Mouse (Mus musculus): ENCODE measurements around the gene Nploc4.

DNA sequence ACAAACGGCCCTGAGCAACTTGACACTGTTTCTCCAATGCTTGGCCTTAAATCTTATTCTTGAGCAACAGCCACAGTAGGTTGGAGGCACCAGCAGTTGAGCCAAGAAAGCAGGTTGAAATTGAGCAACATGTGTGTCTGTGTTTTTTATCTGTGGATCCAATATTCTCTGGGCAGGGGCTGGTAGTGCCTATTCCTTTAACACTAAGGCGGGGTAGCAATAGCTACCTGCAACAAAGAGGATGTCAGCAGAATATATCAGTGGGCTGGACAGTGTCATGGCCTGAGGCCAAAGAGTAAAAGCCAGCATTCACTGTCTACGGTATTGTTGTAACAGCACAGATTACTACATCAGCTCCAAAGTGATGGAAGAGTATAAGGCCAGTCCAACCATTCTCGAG lies 41.8 kb downstream of the Nploc4 start:
- no peak for TF ChIP-seq CTCF (IDR thresholded peaks at IDR 0.05; ENCODE audit: low read depth, low read length)
- no peak for TF ChIP-seq POLR2A (IDR thresholded peaks at IDR 0.05; ENCODE audit: borderline replicate concordance, low read depth, low read length)
